Mouse (Mus musculus): ENCODE data around the gene Tnn. TPM values are rescaled to one million over a fixed set of nuclear protein-coding genes. Genes with fewer than 3 reads are reported as not detected.

The Tnn gene
- polyA plus RNA-seq, 1 experiment from 2014 or later, result not detected

DNA sequence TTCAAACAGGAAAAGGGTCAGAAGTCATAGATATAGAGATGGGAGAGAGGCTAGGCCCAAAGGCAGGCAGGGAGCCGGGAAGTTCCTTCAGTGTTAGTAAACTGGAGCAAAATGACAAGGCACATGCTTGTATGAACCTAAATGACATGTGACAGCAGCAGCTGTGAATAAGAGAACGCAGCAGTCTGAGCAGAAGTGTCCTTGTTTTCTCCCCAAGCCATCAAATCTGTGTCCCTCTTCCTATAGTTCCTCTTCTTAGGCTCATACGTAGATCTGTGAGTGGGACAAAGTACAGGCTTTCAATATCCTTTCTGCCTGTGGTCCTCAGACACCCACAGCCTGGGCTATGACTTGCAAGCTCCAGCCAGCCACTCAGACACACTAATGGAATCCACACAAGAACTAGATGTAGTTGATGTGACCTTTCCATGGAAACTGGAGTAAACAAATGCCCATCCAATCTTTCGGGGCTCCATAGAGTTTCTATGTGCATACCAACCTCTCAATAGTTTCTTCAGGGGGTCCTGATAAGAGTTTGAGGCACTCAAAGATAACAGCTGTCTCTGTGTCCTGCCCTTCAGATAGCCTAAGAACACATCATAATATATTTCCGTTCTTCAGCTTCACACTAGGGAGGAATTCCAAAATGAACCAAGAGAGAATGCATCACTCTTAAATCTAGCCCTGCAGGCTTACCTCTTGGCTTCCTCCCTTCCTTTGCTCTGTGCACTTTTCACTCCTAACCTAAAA lies 104.1 kb downstream of the Tnn start:
- Histone ChIP-seq H3K27me3 (no peaks in the 10 kb centered on the region), H3K27ac (no peak overlapping the region), H3K4me1 (peaks cover 6% of the 10 kb centered on the region), H3K9me3 (replicated peaks) (no peaks in the 10 kb centered on the region), H3K4me2 (no peak overlapping the region), H3K36me3 (ENCODE audit: poor library complexity, severe bottlenecking) (no peaks in the 10 kb centered on the region), H3K9ac (no peak overlapping the region), H3K4me3 (no peak overlapping the region)
- ATAC-seq, result no peak
- WGBS, result 89% methylated on average over 5 of the region's 5 CpGs

DNA sequence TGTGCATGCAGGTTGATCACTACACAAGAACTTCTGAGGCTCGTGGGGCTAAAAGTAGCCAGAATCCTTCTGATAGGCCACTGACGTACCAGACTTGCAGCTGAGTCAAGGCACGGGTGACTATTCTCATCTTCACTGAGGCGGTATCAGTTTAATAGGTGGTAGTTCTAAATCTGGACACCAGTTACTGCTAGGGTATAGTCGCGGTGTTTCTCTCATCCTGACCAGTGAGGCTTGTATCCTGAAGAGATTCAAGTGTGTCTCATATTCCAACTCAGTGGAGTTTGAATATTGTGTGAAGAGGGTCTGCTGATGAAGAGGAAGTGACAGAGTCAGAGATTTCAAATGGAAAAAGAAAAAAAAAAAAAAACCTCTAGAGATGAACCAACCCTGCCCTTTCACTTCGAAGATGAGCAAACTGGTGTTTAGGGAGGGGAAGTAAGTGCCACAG lies 105.9 kb downstream of the Tnn start:
- Histone ChIP-seq H3K27ac (no peak overlapping the region), H3K27me3 (no peaks in the 10 kb centered on the region), H3K9ac (no peak overlapping the region), H3K4me1 (peaks cover 10% of the 10 kb centered on the region), H3K4me3 (no peak overlapping the region), H3K9me3 (replicated peaks) (no peaks in the 10 kb centered on the region), H3K4me2 (no peak overlapping the region), H3K36me3 (ENCODE audit: poor library complexity, severe bottlenecking) (no peaks in the 10 kb centered on the region)
- no peak for ATAC-seq
- 91% methylated on average over 7 of the region's 7 CpGs for WGBS

DNA sequence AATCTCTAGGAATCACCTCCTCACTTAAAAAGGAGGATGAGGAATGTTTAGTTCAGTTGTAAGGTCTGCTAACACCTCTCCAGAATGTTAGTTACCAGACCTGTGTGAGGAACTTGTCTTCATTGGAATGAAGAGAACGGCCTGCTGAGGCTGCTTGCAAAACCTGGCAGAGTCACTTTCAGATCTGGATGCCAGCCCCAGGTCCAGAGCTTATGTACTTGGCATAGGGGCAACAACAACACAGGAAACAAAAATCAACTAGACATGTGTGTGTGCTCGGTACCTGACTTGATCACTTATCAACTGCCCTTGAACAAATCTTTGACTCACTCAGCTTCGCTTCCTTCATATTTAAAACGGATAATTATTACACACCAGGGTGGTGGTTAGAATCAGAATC lies 106.6 kb downstream of the Tnn start:
- no peak overlapping the region for H3K9ac ChIP-seq
- no peak overlapping the region for H3K4me2 ChIP-seq
- H3K9me3 ChIP-seq (replicated peaks), result no peaks in the 10 kb centered on the region
- 89% methylated on average over 4 of the region's 4 CpGs for WGBS
- no peak for ATAC-seq
- no peaks in the 10 kb centered on the region for H3K36me3 ChIP-seq (ENCODE audit: poor library complexity, severe bottlenecking)
- H3K4me3 ChIP-seq, result no peak overlapping the region
- no peak overlapping the region for H3K27ac ChIP-seq
- no peaks in the 10 kb centered on the region for H3K27me3 ChIP-seq
- H3K4me1 ChIP-seq, result peaks cover 10% of the 10 kb centered on the region

- Histone ChIP-seq H3K9me3 (replicated peaks) (no peaks in the 10 kb centered on the region), H3K27me3 (no peaks in the 10 kb centered on the region), H3K4me2 (no peak overlapping the region), H3K27ac (no peak overlapping the region), H3K36me3 (ENCODE audit: poor library complexity, severe bottlenecking) (no peaks in the 10 kb centered on the region), H3K4me3 (no peak overlapping the region), H3K9ac (no peak overlapping the region), H3K4me1 (peaks cover 10% of the 10 kb centered on the region)
- ATAC-seq, result no peak
- 74% methylated on average over 5 of the region's 5 CpGs for WGBS
Observed at GRCm38 (mm10) chr1:160045971-160046370, 107.4 kb downstream of the Tnn start.

DNA sequence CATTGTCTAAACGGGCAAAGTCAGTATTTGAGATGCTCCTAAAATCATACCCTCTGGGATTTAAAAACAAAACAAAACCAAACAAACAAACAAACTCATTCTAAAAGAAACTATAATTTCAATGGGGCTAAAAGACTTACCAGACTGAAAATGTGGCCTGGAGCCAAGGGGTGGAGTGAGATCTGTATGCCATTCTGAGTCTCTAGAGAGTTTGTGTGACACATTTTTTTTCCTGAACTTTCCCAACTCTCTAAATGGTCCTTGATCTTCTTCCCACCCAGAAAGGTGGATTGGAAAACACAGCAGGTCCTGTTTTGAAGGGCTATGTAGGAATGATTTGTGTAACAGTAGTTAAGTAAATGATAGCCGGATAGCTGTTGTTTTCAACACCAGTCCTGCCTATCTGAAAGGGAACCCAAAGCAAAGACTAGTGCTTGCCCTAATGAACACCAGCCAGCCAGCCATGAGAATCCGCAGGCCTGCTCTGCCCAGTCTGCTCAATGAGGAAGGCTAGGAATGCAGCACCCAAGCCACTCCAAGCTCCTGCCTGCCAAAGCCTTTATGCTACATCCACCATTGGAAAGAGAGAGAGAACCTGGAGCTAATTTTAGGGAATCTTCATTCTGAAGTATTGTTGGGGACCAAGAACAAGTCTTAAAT lies 108.2 kb downstream of the Tnn start:
- H3K27ac ChIP-seq, result no peak overlapping the region
- peak overlapping the region; percentile 67; the same call in 1 of the 2 replicates for H3K4me2 ChIP-seq
- ATAC-seq, result no peak
- no peak overlapping the region for H3K9ac ChIP-seq
- H3K9me3 ChIP-seq (replicated peaks), result no peaks in the 10 kb centered on the region
- peaks cover 10% of the 10 kb centered on the region for H3K4me1 ChIP-seq
- no peaks in the 10 kb centered on the region for H3K27me3 ChIP-seq
- H3K36me3 ChIP-seq (ENCODE audit: poor library complexity, severe bottlenecking), result no peaks in the 10 kb centered on the region
- H3K4me3 ChIP-seq, result no peak overlapping the region
- WGBS, result 68% methylated on average over 3 of the region's 3 CpGs

GRCm38 (mm10) chr1:160044237-160045021 lies 109.0 kb downstream of the Tnn start, which contains the start of gene 4930523C07Rik:
4930523C07Rik (plus strand) TSS chr1:160044382.
- Histone ChIP-seq H3K4me3 (peak within 1 kb of the TSS; percentile 40), H3K9me3 (replicated peaks) (no peaks in the 10 kb centered on the region), H3K4me1 (peaks cover 10% of the 10 kb centered on the region), H3K9ac (peak within 1 kb of the TSS; percentile 46; the same call in 1 of the 2 replicates), H3K4me2 (peak within 1 kb of the TSS; percentile 67), H3K27me3 (no peaks in the 10 kb centered on the region), H3K36me3 (ENCODE audit: poor library complexity, severe bottlenecking) (no peaks in the 10 kb centered on the region), H3K27ac (no peak within 1 kb of the TSS)
- ATAC-seq, result peak; percentile 63; the same call in 1 of the 2 replicates
- 4% methylated on average over 33 of the region's 33 CpGs for WGBS

DNA sequence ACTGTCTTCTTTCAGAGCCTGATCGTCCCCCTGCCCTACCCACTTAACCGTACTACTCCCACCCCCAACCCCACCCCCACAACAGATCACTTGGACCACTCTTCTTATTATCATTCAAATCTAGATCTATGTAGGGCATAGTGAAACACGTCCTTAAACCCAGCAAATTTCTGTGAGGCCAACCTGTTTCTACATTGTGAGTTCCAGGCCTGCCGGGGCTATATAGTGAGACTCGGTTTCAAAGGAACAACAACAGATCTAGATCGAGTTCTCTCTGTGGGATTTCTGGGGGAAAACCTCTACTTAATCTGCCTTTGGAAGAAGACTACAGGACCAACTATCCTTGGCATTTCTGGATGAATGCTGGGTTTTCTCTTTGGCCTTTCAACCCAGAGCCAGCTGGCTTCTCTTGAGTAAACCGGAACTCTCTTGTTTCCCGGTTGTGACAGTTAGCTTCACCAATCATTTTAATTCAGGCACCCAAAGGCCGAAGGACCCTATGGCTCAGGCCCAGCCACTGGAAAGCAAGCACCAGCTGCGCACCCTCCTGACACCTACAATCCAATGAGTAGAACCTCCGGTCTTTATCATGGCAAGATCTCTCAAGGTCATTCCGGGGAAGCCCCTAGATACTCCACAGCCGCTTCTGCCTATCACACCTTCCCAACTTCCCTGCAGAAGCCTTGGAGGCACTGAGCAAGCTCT lies 110.0 kb downstream of the Tnn start:
- Histone ChIP-seq H3K4me3 (no peak overlapping the region), H3K9me3 (replicated peaks) (no peaks in the 10 kb centered on the region), H3K27ac (no peak overlapping the region), H3K4me2 (peak overlapping the region; percentile 67), H3K9ac (no peak overlapping the region), H3K36me3 (ENCODE audit: poor library complexity, severe bottlenecking) (no peaks in the 10 kb centered on the region), H3K4me1 (peaks cover 10% of the 10 kb centered on the region), H3K27me3 (no peaks in the 10 kb centered on the region)
- WGBS, result 93% methylated on average over 13 of the region's 13 CpGs
- no peak for ATAC-seq

DNA sequence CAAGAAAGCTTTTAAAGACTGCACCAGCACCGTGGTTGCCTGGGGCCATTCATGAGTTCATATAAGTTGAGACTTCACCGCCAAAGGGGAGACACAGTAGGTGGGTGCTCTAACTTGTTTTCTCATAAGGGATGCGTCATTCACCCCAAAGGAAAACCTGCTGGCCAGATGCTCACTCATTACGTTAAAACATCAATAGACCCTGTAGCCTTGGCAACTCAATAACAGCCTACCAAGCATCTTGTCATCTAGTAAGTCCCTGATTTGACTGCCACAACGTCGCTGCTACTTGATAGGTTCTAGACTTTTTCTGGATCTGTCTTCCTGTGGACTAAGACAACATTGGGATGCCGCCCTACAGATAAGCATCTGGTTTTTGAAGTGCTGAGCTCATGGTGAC lies 111.0 kb downstream of the Tnn start:
- H3K4me2 ChIP-seq, result no peak overlapping the region
- H3K4me1 ChIP-seq, result peaks cover 10% of the 10 kb centered on the region
- no peaks in the 10 kb centered on the region for H3K36me3 ChIP-seq (ENCODE audit: poor library complexity, severe bottlenecking)
- H3K9me3 ChIP-seq (replicated peaks), result no peaks in the 10 kb centered on the region
- no peaks in the 10 kb centered on the region for H3K27me3 ChIP-seq
- no peak overlapping the region for H3K27ac ChIP-seq
- H3K9ac ChIP-seq, result no peak overlapping the region
- no peak overlapping the region for H3K4me3 ChIP-seq
- ATAC-seq, result no peak
- WGBS, result 81% methylated on average over 7 of the region's 7 CpGs

- Histone ChIP-seq H3K36me3 (ENCODE audit: poor library complexity, severe bottlenecking) (no peaks in the 10 kb centered on the region), H3K9ac (no peak overlapping the region), H3K9me3 (replicated peaks) (no peaks in the 10 kb centered on the region), H3K4me3 (no peak overlapping the region), H3K27me3 (no peaks in the 10 kb centered on the region), H3K4me2 (no peak overlapping the region), H3K4me1 (peaks cover 10% of the 10 kb centered on the region), H3K27ac (no peak overlapping the region)
- WGBS, result 94% methylated on average over 7 of the region's 7 CpGs
- ATAC-seq, result no peak
Observed at GRCm38 (mm10) chr1:160041264-160041775, 112.1 kb downstream of the Tnn start.

- no peaks in the 10 kb centered on the region for H3K36me3 ChIP-seq (ENCODE audit: poor library complexity, severe bottlenecking)
- H3K9me3 ChIP-seq (replicated peaks), result no peaks in the 10 kb centered on the region
- no peak overlapping the region for H3K9ac ChIP-seq
- H3K27me3 ChIP-seq, result no peaks in the 10 kb centered on the region
- no peak overlapping the region for H3K4me2 ChIP-seq
- no peak for ATAC-seq
- no peak overlapping the region for H3K27ac ChIP-seq
- no peak overlapping the region for H3K4me3 ChIP-seq
- peaks cover 10% of the 10 kb centered on the region for H3K4me1 ChIP-seq
- 60% methylated on average over 7 of the region's 7 CpGs for WGBS
Observed at GRCm38 (mm10) chr1:160039951-160040645, 113.3 kb downstream of the Tnn start.

- ATAC-seq, result no peak
- H3K4me2 ChIP-seq, result no peak overlapping the region
- no peaks in the 10 kb centered on the region for H3K9me3 ChIP-seq (replicated peaks)
- H3K4me1 ChIP-seq, result no peaks in the 10 kb centered on the region
- H3K36me3 ChIP-seq (ENCODE audit: poor library complexity, severe bottlenecking), result no peaks in the 10 kb centered on the region
- WGBS, result 83% methylated on average over 5 of the region's 5 CpGs
- no peak overlapping the region for H3K27ac ChIP-seq
- no peaks in the 10 kb centered on the region for H3K27me3 ChIP-seq
- no peak overlapping the region for H3K9ac ChIP-seq
- H3K4me3 ChIP-seq, result no peak overlapping the region
Observed at GRCm38 (mm10) chr1:160036996-160037521, 116.3 kb downstream of the Tnn start.

All from forebrain, embryonic 13.5 days (tissue).